Mouse (Mus musculus) heart, postnatal 36 days (tissue): ENCODE data around the gene Gm47791. TPM values are rescaled to one million over a fixed set of nuclear protein-coding genes. Genes with fewer than 3 reads are reported as not detected.

Experiments used
- DNase-seq, 2 experiments: peaks; one replicate each; pipeline ENCODE4 v3.0.0; 2021 to 2022
- intact Hi-C: fragments of 180-260 bp; cut with DNase I; formaldehyde crosslinking; loops from one replicate; pipeline ENCODE4 v1.15.1; 2025
- total RNA-seq, 2 experiments: library from RNA; stranded (reverse); gene quantifications; 2 replicates each; pipeline ENCODE4 v1.2.3; 2021

Gene Gm47791
- total RNA-seq = not detected

- intact Hi-C loops = no loop called here
- DNase-seq = no peak
Measured at GRCm38 (mm10) chr1:82771022-82771586, at the start of gene Gm47791. Gm47791 (minus strand) TSS chr1:82771243.

DNA sequence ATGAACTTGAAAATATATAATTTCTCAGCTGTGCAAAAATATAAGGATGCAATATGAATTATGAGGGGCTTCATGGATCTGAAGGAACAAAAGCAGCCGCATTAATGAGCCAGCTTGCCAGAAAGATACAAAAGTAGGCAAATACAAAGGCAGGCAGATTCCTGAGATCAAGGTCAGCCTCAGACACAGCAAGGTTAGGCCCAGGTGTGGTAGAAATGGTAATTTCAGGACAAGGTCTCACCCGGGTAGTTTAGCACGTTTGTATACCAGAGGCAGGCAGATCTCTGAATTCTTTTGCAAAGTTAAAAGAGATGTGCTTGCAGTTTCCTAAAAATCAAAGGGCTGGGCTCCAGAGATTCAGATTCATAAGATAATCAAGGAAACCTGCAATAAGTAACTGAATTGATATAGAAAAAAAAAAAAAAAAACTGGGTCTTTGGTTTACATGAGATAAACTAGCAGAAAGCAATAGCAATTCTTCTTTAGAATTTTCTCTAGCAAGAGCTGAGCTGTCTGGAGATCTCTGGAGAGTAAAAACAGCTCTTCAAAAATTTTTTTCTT lies 49.7 kb upstream of the Gm47791 start:
- DNase-seq = no peak
- intact Hi-C loops = no loop called here

DNA sequence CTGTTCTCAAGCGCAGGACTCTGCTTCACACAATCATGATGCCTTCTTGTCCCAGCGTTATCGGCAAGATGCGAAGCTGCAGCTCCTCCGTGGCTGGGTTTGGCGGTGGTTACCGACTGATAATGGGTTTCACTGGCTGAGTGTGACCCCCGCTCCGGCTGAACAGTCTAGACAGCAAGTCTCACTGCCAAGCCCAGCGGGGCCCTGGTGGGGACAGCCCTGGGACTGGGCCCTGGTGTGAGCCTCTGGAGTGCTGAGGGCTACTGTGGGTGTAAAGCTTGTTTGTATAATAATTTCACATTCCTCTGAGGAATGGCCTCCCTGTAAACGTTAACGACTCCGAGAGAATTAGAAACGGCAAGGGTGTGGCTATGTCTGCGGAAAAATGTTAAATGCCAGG lies 49.1 kb upstream of the Gm47791 start:
- peak in 1 of 2 experiments; percentile 14 for DNase-seq
- intact Hi-C loops = no loop called here

DNA sequence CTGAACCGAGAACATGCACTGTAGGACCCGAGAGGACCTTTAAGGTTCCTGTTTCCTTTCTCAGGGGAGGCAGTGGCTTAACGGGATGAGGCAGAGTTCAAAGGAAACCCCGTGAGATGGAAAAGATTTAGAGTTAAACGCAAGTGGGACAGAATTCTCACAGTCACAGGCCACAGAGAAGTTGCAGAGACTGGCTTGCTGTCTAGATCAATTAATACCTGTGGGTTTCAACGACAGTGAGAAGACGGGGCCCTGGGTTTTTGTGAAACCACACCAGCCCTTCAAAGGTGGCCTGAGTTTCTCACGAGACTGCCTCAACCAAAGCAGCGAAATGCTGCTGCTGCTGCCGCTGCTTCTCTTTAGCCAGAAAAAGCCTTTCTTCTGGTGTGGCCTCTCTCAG lies 48.3 kb upstream of the Gm47791 start:
- intact Hi-C loops = no loop called here

GRCm38 (mm10) chr1:82815941-82816716 lies 45.1 kb upstream of the Gm47791 start:
- DNase-seq = peak in 1 of 2 experiments; percentile 24
- intact Hi-C loops = no loop called here

More for the DNA sequence above, 48.3 kb upstream of the Gm47791 start:
- DNase-seq = no peak

DNA sequence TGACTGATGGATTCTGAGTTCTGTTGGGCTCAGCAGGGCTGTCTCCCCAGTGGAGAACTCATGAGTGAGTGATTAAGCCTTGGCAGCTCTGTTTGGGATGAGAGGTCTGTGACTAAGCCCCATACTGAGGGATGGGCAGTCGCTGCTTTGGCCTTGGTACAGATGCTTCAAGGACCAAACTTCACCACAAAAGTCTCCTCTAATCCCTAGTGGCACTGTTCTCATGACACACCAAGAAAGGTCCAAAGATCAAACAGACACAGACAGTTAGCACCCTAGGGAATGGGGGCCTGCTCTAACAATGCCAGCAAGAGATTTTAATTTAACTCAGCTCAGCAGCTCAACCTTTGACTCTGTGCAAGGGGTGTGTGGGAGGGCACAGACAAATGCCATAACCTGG lies 40.7 kb upstream of the Gm47791 start:
- intact Hi-C loops = no loop called here
- no peak for DNase-seq

- intact Hi-C loops = no loop called here
- DNase-seq = no peak
Measured at GRCm38 (mm10) chr1:82808564-82808963, 37.5 kb upstream of the Gm47791 start.

DNA sequence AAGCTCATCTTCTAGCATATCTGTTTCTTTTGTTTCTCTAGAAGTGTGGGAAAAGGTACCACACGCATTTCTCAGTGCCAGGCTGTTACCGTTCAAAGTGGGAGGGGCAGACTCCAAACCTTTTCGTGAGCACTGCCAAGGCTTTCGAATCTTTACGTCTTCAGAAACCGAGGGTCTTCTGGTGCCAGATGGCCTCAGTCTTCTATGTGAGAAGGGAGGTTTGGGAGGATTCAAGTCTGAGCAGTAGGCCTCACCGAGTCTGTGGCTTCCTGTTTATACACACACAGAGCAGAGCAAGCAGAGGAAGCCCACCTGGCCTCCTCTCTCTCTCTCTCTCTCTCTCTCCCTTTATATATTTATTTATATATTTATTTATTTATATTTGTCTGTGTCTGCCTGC lies 36.2 kb upstream of the Gm47791 start:
- intact Hi-C loops = no loop called here

GRCm38 (mm10) chr1:82806391-82806790 lies 35.3 kb upstream of the Gm47791 start:
- intact Hi-C loops = no loop called here
- no peak for DNase-seq

More for the DNA sequence above, 36.2 kb upstream of the Gm47791 start:
- no peak for DNase-seq

DNA sequence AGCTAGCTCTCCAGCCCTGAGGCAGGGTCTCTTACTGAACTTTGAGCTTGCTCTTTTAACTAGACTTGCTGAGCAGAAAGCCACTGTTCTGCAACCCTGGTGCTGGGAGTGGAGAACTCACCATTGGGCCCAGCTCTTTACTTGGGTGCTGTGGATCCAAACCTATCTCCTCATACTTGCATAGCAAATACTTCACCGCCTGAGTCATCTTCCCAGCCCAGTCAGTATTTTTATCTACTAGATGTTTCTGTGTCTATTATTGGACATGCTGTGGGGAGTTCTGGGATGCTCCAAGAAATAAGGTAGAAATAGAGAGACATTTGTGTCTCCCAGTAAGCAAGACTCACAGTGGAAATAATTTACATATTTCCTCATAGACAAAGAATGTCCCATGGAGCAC lies 33.0 kb upstream of the Gm47791 start:
- no peak for DNase-seq
- intact Hi-C loops = no loop called here

- DNase-seq = no peak
Measured at GRCm38 (mm10) chr1:82803608-82804007, 32.6 kb upstream of the Gm47791 start.

DNA sequence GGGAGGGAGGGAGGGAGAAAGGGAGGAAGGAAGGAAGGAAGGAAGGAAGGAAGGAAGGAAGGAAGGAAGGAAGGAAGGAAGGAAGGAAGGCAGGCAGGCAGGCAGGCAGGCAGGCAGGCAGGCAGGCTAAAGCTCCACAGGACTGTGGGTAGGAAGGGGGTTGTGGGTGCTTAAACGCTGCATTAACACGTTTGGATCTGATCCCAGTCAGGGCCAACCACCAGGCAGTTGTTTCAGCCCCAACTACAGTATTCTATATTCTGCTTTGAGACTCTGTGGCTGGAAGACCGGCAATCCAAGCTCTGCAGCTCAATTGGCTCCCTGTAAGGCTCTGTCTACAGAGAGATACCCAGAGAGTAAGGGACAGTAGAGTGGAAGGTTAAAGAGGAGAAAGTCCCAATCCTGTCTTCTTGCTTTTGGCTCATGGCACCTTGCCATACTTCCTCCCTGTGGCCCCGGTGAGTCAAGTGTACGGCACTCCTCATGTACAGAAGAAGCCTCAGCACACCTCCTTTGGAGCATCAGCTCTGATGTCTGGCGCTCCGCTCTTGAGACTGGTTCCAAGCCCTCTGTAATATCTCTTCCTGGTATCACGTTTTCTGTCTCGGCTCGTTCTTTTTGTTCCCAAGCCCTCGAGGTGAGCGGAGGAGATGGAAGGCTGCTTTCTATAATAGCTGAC lies 30.2 kb upstream of the Gm47791 start:
- DNase-seq = no peak
- intact Hi-C loops = no loop called here

More at GRCm38 (mm10) chr1:82803608-82804007, 32.6 kb upstream of the Gm47791 start:
- intact Hi-C loops = no loop called here

DNA sequence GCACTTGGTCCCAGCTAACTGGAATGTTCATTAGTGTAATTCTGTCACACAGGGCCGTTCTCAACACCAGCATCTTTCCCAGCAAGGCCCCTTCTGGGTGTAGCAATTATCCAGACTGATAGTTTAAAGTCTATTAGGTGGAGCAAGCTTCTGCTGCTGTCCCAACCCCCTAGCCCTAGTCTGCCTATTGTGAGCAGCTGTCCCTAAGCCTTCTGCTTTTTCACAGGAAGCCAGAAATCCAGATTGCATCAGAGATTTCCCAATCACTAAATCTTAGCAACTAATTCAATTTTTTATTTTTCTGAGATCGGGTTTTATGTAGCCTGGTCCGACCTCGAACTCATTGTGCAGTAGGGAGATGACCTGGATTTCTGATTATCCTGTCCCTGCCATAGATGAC lies 27.9 kb upstream of the Gm47791 start:
- DNase-seq = no peak

DNA sequence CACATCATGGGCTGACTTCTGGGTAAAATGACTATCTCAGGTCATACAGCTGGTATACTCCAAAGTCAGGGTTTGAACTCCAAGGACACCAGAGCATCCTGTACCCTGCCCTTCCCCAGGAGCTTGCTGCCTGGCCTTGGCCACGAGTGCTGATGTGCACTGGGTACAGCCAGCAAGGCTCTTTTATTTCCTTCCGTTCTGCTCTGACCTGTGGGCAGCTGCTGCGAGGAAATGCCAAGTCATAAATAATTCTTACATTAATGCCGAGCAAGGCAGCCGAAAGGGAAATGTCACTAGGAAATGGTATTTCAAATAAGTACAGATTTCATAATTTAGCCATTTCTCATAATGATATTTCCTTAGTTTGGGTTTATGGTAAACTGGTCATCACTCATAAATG lies 27.3 kb upstream of the Gm47791 start:
- no peak for DNase-seq
- intact Hi-C loops = no loop called here

More for the DNA sequence above, 27.9 kb upstream of the Gm47791 start:
- intact Hi-C loops = no loop called here

DNA sequence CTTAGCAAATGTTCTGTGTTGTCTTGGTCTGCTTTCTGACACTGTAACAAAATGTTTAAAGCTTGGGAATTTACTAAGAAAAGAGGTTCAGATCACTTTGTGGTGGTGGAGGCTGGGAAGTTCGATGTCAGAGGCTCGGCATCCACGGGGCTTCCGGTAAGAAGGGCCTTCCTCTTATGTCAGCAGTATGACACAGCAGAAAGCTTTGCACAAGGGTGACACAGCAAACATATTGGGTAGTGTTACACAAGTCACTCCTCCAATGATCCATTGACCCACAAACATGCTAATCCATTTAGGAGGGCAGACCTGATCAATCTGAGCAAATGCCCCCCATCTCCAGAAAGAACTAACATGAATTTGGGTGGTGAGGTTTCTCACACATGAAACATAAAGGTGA lies 26.0 kb upstream of the Gm47791 start:
- intact Hi-C loops = no loop called here

DNA sequence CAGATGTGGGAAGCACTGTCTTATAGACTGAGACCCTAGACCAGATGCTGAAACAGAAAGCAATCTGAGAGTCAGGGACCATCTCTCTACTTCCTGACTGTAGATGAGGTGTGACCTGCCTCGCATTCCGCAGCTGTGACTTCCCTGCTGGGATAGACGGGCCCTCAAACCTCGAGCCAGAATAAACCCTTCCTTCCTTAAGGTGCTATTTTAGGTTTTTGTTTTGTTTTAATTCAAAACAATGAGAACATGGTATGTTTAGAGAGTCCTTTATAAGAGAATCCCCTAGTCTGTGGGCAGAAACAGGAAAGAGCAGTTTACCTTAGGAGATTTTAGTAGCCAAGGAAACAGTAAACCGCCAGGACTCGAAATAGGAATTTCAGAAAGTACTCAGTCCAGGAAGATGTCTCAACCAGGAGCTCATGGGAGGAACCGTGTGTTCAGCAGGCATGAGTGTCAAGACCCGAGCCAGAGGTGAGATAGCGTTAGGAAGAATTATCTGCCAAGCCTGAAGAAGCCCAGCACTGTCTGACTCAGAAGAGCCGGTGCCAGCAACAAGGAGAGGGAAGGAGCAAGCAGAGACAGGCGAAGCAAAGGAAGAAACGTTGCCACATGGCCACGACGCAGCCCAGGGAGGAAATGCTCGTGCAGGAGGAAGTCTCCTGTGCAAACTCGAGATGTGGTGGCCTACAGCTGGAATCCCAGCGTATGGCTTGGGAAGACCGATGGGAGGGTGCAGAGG lies 24.8 kb upstream of the Gm47791 start:
- no peak for DNase-seq

More for the DNA sequence above, 26.0 kb upstream of the Gm47791 start:
- no peak for DNase-seq

GRCm38 (mm10) chr1:82795211-82795610 lies 24.2 kb upstream of the Gm47791 start:
- intact Hi-C loops = no loop called here
- no peak for DNase-seq

More for the DNA sequence above, 24.8 kb upstream of the Gm47791 start:
- intact Hi-C loops = no loop called here

GRCm38 (mm10) chr1:82793986-82794385 lies 22.9 kb upstream of the Gm47791 start:
- intact Hi-C loops = no loop called here
- DNase-seq = no peak

GRCm38 (mm10) chr1:82793110-82793509 lies 22.1 kb upstream of the Gm47791 start:
- intact Hi-C loops = no loop called here
- DNase-seq = no peak

DNA sequence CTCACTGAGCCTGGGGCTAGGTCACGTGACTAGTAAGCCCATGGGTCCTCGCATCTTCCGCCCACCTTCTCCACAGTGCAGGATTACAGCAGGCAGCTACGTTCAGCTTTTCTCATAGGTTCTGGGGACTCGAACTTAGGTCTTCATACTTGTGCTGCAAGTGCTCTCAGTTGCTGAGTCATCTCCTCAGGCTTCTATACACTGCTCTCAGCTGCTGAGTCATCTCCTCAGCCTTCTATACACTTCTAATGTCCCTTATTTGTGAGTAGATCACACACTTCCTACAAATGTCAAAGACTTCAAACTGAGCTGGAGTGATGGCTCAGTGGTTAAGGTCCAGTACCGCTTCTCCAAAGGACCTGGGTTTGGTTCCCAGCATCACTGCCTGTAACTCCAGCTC lies 21.2 kb upstream of the Gm47791 start:
- intact Hi-C loops = no loop called here
- no peak for DNase-seq

DNA sequence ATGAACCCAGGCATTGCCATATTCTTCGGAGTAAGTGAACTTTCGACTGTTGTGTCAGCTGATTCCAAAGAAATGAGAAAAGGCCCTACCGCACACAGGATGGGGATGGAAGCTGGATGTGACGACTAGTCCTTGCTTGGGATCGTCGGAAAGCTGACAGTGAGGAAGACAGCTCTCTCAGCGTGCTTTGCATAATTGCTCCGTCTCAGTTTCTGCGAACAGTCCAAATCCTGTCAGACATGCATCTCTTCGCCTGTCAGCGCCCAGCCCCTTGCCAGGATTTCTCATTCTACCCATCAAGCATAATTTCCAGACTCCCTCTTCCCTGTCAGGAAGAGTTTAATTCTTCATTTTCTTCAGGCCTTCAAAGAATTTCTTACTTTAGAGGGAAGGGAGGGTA lies 20.1 kb upstream of the Gm47791 start:
- no peak for DNase-seq
- intact Hi-C loops = no loop called here
